11 mouse cellular contexts compared by ENCODE assay signal in genomic region chr3:36406340-36406739, GRCm38 (mm10).
DNase-seq lines count a peak whose midpoint lies in the region; ATAC-seq lines count a peak whose summit lies in the region.
"Had no signal": no experiment of that assay in that cellular context is flagged by ENCODE, and none has a peak within 500 bp of the region (broad histone marks: within the 10 kb centered on the region; RNA-seq: fewer than 3 reads in every experiment).

No protein-coding gene starts in this region.

- H3K4me2 ChIP-seq in embryonic facial prominence, embryonic 14.5 days (ENCODE audit: low read depth, low read length), result no peak overlapping the region
- H3K4me2 ChIP-seq: embryonic facial prominence, embryonic 13.5 days had no signal

- peak; percentile 25 for DNase-seq in embryonic facial prominence, embryonic 14.5 days (ENCODE audit: low spot score)
- no peak for DNase-seq in embryonic facial prominence, embryonic 10.5 days (ENCODE audit: low spot score)
- DNase-seq in kidney, adult 9 months, result peak; percentile 3
- DNase-seq in kidney, adult 11 months, result no peak
- peak; percentile 12 for DNase-seq in testis, postnatal 14 days (ENCODE audit: low spot score)
- DNase-seq in testis, postnatal 10 days (ENCODE audit: low spot score), result no peak
- no peak for DNase-seq in spleen, adult 12 weeks (ENCODE audit: low spot score)
- no peak for DNase-seq in midbrain, embryonic 10.5 days (ENCODE audit: low spot score)
- DNase-seq: right cerebral cortex, adult 18-20 months had no signal

- no peak for ATAC-seq in embryonic facial prominence, embryonic 14.5 days (ENCODE audit: low read depth)

- no peaks in the 10 kb centered on the region for H3K36me3 ChIP-seq in embryonic facial prominence, embryonic 14.5 days (ENCODE audit: control insufficient read depth, insufficient read depth, low read length)
- no peaks in the 10 kb centered on the region for H3K36me3 ChIP-seq in embryonic facial prominence, embryonic 10.5 days (replicated peaks)
- H3K36me3 ChIP-seq in midbrain, embryonic 10.5 days, result no peaks in the 10 kb centered on the region
- H3K36me3 ChIP-seq: embryonic facial prominence, embryonic 13.5 days had no signal

- no peaks in the 10 kb centered on the region for H3K27me3 ChIP-seq in embryonic facial prominence, embryonic 14.5 days (replicated peaks; ENCODE audit: control insufficient read depth, insufficient read depth, low read length)
- no peaks in the 10 kb centered on the region for H3K27me3 ChIP-seq in embryonic facial prominence, embryonic 10.5 days (replicated peaks; ENCODE audit: low read depth, poor library complexity, severe bottlenecking)
- H3K27me3 ChIP-seq in midbrain, embryonic 10.5 days (ENCODE audit: low read depth, poor library complexity, severe bottlenecking), result no peaks in the 10 kb centered on the region
- H3K27me3 ChIP-seq: embryonic facial prominence, embryonic 13.5 days had no signal

- no peak overlapping the region for H3K4me3 ChIP-seq in embryonic facial prominence, embryonic 14.5 days (ENCODE audit: low read depth, low read length)
- H3K4me3 ChIP-seq in embryonic facial prominence, embryonic 10.5 days, result no peak overlapping the region
- H3K4me3 ChIP-seq in midbrain, embryonic 10.5 days, result no peak overlapping the region
- H3K4me3 ChIP-seq: embryonic facial prominence, embryonic 13.5 days; myocyte had no signal

- no peak overlapping the region for H3K27ac ChIP-seq in embryonic facial prominence, embryonic 14.5 days (replicated peaks; ENCODE audit: low read depth, low read length)
- H3K27ac ChIP-seq in embryonic facial prominence, embryonic 10.5 days (replicated peaks), result no peak overlapping the region
- no peak overlapping the region for H3K27ac ChIP-seq in midbrain, embryonic 10.5 days (replicated peaks)
- H3K27ac ChIP-seq: embryonic facial prominence, embryonic 13.5 days had no signal

- WGBS in embryonic facial prominence, embryonic 14.5 days, result 61% methylated on average over 2 of the region's 2 CpGs
- 80% methylated on average over 2 of the region's 2 CpGs for WGBS in embryonic facial prominence, embryonic 10.5 days
- 87% methylated on average over 2 of the region's 2 CpGs for WGBS in midbrain, embryonic 10.5 days

- H3K9ac ChIP-seq in embryonic facial prominence, embryonic 14.5 days (ENCODE audit: low read depth, low read length), result no peak overlapping the region
- H3K9ac ChIP-seq: embryonic facial prominence, embryonic 13.5 days had no signal

- no peaks in the 10 kb centered on the region for H3K9me3 ChIP-seq in embryonic facial prominence, embryonic 14.5 days (ENCODE audit: control insufficient read depth, low read length)
- no peaks in the 10 kb centered on the region for H3K9me3 ChIP-seq in embryonic facial prominence, embryonic 10.5 days
- no peaks in the 10 kb centered on the region for H3K9me3 ChIP-seq in midbrain, embryonic 10.5 days (replicated peaks)
- H3K9me3 ChIP-seq: embryonic facial prominence, embryonic 13.5 days had no signal

- H3K4me1 ChIP-seq in embryonic facial prominence, embryonic 14.5 days (ENCODE audit: control insufficient read depth, insufficient read depth, low read length), result no peaks in the 10 kb centered on the region
- no peaks in the 10 kb centered on the region for H3K4me1 ChIP-seq in embryonic facial prominence, embryonic 10.5 days
- H3K4me1 ChIP-seq in midbrain, embryonic 10.5 days, result peaks cover 12% of the 10 kb centered on the region
- H3K4me1 ChIP-seq: embryonic facial prominence, embryonic 13.5 days had no signal

Comparison
In these comparisons a context has a peak if more than half of its experiments do, and no peak if none do; other contexts are left out.
1. DNase-seq: peak in embryonic facial prominence, embryonic 14.5 days (single experiment), kidney, adult 9 months (single experiment) and testis, postnatal 14 days (single experiment); none in embryonic facial prominence, embryonic 10.5 days (single experiment), kidney, adult 11 months (single experiment), testis, postnatal 10 days (single experiment), spleen, adult 12 weeks (single experiment) and midbrain, embryonic 10.5 days (single experiment).